Mouse (Mus musculus) gastrocnemius, postnatal 36 days (tissue): ENCODE results near the gene Nek2. TPM values are rescaled to one million over a fixed set of nuclear protein-coding genes. Genes with fewer than 3 reads are reported as not detected.

Experiments
- DNase-seq, 2 experiments: peaks; one replicate each; pipeline ENCODE4 v3.0.0; 2022
- intact Hi-C: fragments of 180-260 bp; cut with DNase I; formaldehyde crosslinking; loops from one replicate; pipeline ENCODE4 v1.15.1; 2025
- long read RNA-seq, 2 experiments: library from polyadenylated mRNA; stranded (forward); transcript quantifications; one replicate each; pipeline ENCODE4 v2.0.0; 2021
- total RNA-seq, 2 experiments: library from RNA; stranded (reverse); gene quantifications; 2 replicates each; pipeline ENCODE4 v1.2.3; 2021

The Nek2 gene
- total RNA-seq, result under 1 TPM; 0.47 to 0.54 TPM
- long read RNA-seq, experiment 1, result 0 reads
- long read RNA-seq, experiment 2, partial matches to known transcripts, result 0 of 2 reads
- long read RNA-seq, experiment 2, other reads (novel, unspliced or antisense), result 0 of 2 reads

DNA sequence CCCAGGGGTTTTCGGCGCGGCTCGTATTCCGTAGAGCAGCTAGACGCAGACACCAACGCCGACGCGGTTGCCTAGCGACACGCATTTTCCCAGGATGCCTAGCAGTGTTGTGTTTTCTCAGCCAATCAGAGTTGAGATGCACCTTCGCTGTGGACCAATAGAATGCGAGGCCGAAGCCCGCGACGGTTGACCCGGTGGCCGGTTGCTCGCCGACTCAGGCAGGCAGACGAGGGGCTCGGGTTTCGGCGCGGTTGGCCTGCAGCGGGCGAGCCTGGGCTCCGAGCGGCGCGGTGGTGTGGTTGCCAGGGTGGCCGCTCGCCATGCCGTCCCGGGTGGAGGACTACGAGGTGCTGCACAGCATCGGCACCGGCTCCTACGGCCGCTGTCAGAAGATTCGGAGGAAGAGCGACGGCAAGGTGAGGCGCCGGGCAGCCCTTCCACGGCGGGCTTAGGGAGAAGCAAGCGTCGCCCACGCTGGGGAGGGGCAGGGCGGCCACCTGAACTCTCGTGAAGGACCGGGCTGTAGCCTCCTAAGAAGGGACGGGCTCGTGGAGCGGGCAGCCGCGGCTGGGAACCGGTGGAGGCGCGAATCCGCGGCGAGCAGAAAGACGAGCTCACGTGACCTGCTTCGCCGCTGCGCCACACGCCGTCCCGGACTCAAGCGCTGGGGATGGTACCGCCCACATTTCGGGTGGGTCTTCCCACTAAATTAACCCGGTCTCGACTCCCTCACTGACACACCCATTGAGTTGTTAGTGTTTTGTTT, at the start of gene Nek2:
Gene Nek2 (plus strand): TSS at position 119 of the 766 bp plus-strand sequence.
- DNase-seq, result peak; percentile 90 to 93
- intact Hi-C loops, result loop anchor here (5.0 kb wide), 1 partner anchor 86 kb away; the partner anchor contains the start of gene Slc30a1

DNA sequence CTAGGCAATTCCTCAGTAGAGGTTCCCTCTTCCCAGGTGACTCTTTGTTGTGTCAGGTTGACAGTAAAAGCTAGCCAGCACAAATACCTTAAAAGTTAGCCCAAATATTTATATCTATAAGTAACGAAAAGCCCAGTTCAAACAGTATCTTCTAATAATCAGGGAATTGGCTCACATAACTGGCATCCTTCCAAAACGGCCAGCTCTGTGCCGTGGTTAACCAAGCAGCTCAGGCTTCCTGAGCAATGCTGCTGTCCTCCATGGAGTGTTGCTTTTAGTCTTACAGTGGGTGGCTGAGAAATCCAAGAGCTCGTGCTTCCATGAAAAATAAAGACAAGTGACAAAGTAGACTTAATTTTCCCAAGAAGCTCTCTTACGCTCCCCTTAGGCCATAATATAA, 47.1 kb upstream of the Nek2 start:
- intact Hi-C loops, result no loop called here
- no peak for DNase-seq

DNA sequence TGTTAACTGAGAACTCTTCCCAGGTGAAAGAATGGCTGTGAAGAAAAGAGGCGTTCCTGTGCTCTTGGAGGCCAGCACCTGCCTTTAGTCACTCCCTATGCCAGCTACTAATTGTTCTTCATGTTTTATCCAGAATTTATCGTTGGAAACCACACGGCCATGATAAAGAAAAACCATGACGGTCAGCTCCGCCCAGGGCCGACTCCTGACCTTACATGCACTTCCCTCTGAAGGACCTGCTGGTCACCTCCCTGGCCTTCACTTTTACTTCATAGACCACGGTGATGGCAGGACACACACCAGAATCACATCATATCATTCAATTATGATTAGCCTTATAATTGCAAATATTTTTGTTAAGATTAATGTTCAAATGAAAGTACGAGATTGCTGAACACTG, 46.1 kb upstream of the Nek2 start:
- intact Hi-C loops, result no loop called here
- DNase-seq, result no peak

- intact Hi-C loops, result no loop called here
- no peak for DNase-seq
Measured at GRCm38 (mm10) chr1:191777521-191777920, 43.7 kb upstream of the Nek2 start.

GRCm38 (mm10) chr1:191780470-191780869, 40.8 kb upstream of the Nek2 start:
- no peak for DNase-seq
- intact Hi-C loops, result no loop called here

DNA sequence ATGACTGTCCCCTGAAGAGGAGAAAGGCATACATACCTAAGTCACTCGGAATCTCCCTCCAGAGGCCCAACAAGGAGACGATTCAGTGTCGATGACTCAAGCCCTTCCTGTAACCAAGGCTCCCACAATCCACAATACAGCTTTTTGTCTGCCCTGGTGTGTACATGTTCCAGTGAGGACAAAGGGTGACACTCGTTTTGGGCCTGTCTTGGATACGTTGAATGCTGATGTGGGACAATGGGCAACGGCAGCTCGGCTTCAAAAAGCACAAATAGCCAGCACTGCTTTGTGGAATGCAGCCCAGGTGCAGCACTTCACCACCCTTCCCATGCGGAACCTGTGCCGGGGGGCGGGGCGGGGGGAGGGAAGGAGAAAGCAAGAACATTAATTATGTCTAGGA, 36.1 kb upstream of the Nek2 start:
- intact Hi-C loops, result no loop called here
- DNase-seq, result no peak

DNA sequence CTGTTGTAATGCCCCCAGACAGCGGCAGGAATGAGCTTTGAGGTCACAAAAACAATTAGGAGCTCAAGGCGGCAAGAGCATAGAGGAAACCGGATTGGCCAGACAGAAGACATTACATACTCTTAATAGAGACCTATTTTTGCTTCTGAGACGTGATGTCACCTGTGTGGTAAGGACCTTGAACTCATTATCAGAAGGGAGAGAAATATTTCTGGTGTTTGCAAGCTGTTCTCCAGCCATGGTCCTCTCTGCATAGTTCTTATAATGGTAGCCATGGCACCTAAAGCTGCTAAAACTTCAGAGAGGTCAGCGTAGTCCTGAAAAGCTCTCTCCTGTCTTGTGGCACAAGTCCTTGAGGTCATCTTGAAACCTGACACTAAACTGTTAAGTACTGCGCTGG, 35.0 kb upstream of the Nek2 start:
- no peak for DNase-seq
- intact Hi-C loops, result no loop called here

DNA sequence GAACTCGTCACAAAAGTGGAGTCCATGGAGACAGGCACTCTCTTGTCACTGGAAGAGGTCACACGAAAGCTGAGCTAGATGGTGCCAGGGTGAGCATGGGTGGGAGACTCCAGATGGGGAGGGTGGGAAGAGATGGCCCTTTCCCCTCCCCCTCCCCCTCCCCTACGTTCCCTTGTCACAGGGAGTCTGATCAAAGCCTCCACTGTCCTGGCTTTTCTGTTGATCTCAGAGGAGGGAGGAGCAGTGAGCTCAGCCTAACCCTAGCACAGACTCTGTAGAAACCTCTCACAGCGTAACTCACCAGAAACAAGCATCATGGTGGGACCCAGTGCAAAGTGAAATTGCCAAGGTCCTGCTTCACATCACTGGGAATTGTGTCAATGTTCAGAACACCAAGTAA, 33.9 kb upstream of the Nek2 start:
- no peak for DNase-seq
- intact Hi-C loops, result no loop called here

- intact Hi-C loops, result no loop called here
- DNase-seq, result no peak
Measured at GRCm38 (mm10) chr1:191792991-191793390, 28.3 kb upstream of the Nek2 start.

GRCm38 (mm10) chr1:191793888-191794532, 27.2 kb upstream of the Nek2 start:
- no peak for DNase-seq
- intact Hi-C loops, result no loop called here

DNA sequence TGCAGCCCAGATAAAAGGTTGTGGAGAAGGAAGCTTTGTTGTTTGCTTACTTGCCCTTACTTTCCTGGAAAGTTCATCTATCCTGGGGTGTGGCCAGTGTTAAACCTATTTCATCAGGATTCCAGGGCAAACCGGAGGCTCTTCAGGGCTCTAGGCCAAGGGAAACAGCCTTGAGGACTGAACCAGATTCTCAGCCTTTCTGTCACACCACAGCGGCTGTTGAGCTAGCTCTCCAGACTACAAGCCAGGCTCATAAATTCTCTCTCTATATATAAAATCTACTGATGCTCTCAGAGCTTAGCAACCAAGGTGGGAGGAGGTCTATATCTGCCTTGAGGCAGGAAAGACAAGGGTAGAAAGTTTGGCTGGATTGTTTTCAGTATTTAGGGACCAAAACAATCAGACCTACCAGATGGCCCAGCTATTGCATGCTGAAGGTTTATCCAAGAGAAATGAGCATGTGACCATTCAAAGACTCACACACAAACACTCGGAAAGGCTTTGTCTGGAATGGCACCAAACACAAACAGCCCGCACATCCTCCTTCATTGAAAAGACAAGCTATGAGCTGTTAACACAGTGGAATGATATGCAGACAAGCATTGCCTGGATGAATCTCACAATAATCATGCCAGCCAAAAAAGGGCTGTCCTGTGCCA, 24.9 kb upstream of the Nek2 start:
- intact Hi-C loops, result no loop called here
- no peak for DNase-seq

GRCm38 (mm10) chr1:191802093-191802819, 19.0 kb upstream of the Nek2 start:
- DNase-seq, result no peak
- intact Hi-C loops, result no loop called here

- intact Hi-C loops, result no loop called here
- peak in 1 of 2 experiments; percentile 23 for DNase-seq
Measured at GRCm38 (mm10) chr1:191802820-191803655, 18.2 kb upstream of the Nek2 start.

DNA sequence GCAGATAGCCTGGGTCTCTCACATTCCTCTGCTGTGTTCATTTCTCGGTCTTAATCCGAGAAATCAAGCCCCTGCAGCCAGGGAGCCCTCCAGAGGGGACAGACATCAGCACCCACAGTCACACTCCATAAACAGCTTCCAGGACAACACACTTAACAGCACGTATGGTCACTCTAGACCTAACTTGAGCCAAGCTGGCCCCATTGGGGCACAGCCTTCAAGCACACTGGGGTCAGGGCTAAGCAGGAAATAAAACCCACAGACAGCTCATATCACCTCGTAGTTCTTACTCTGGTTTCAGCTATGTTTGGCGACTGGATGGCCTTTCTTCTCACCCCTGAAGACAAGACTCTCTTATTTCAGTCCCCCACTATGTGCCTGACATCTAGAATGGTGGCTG, 16.5 kb upstream of the Nek2 start:
- intact Hi-C loops, result no loop called here
- no peak for DNase-seq

- no peak for DNase-seq
- intact Hi-C loops, result no loop called here
Measured at GRCm38 (mm10) chr1:191805788-191806187, 15.5 kb upstream of the Nek2 start.

DNA sequence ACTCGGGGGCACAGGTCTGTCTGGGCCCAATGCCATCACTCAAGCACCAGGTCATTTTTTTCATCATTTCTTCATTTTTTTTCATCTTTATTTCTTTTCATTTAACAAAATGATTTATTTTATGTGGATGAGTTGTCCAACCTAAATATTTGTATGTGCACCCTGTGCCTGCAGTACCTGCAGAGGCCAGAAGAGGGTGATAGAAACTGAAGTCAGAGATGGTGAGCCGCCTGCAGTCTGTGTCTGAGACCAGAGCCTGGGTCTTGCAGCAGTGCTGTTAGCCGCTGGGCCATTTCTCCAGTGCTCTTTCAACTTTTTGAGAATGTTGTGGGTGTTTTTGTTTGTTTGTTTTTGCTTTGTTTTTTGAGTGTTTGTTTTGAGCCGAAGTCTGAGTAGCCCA, 14.5 kb upstream of the Nek2 start:
- intact Hi-C loops, result no loop called here
- DNase-seq, result no peak

GRCm38 (mm10) chr1:191807979-191808378, 13.3 kb upstream of the Nek2 start:
- intact Hi-C loops, result no loop called here
- no peak for DNase-seq

GRCm38 (mm10) chr1:191808688-191809223, 12.5 kb upstream of the Nek2 start:
- no peak for DNase-seq
- intact Hi-C loops, result no loop called here

- no peak for DNase-seq
- intact Hi-C loops, result loop anchor here (5.0 to 10.0 kb wide), 2 partner anchors 89 to 477 kb away; no protein-coding TSS in a partner anchor
Measured at GRCm38 (mm10) chr1:191811774-191812173, 9.5 kb upstream of the Nek2 start.
